Mouse (Mus musculus) liver, embryonic 12.5 days (tissue): Measurements from ENCODE around the gene Cfl2. TPM values are rescaled to one million over a fixed set of nuclear protein-coding genes. Genes with fewer than 3 reads are reported as not detected.
"Not testable (repeated sequence)": the region's sequence is repeated elsewhere in the genome, so short reads cannot be mapped to it uniquely, and the experiment has no call there.

Experiments used
- ATAC-seq: fragments of 200-750 bp; cut with Nextera tagmentation; 2 replicates; pipeline ENCODE4 v1.8.0; 2017; ENCODE audit warnings: moderate number of reproducible peaks, mild to moderate bottlenecking, moderate library complexity
- H3K27ac ChIP-seq: fragments of 300-500 bp; sonication (generic); 2 replicates; pipeline ENCODE4 v1.5.1; 2016; ENCODE audit warnings: mild to moderate bottlenecking
- H3K27me3 ChIP-seq: fragments of 300-500 bp; sonication (generic); replicated peaks from 2 replicates; pipeline ENCODE4 v1.6.1; 2016; ENCODE audit warnings: mild to moderate bottlenecking, moderate library complexity
- H3K36me3 ChIP-seq: fragments of 300-500 bp; sonication (generic); 2 replicates; pipeline ENCODE4 v1.6.1; 2016; ENCODE audit warnings: mild to moderate bottlenecking, moderate library complexity
- H3K4me1 ChIP-seq: fragments of 300-500 bp; sonication (generic); 2 replicates; pipeline ENCODE4 v1.6.1; 2016
- H3K4me2 ChIP-seq: fragments of 300-500 bp; sonication (generic); 2 replicates; pipeline ENCODE4 v1.6.1; 2016; ENCODE audit warnings: mild to moderate bottlenecking, moderate library complexity
- H3K4me3 ChIP-seq: fragments of 300-500 bp; sonication (generic); 2 replicates; pipeline ENCODE4 v1.5.1; 2016; ENCODE audit warnings: mild to moderate bottlenecking, moderate library complexity
- H3K9ac ChIP-seq: fragments of 300-500 bp; sonication (generic); 2 replicates; pipeline ENCODE4 v1.6.1; 2016; ENCODE audit warnings: mild to moderate bottlenecking, moderate library complexity
- H3K9me3 ChIP-seq: fragments of 300-500 bp; sonication (generic); replicated peaks from 2 replicates; pipeline ENCODE4 v1.6.1; 2016; ENCODE audit warnings: mild to moderate bottlenecking, moderate library complexity
- WGBS: fragments of 180-500 bp; shearing (Covaris S2); methylation state at CpG from one replicate; pipeline ENCODE4 v1.1.7; 2016; ENCODE audit not compliant: insufficient replicate concordance; 5-methylcytosine and 5-hydroxymethylcytosine counted together
- polyA plus RNA-seq: library from polyadenylated mRNA; unstranded; fragments of >200 nt; fragmentation: Nextera tagmentation; extraction: Ambion mirVana; gene quantifications from 2 replicates; pipeline ENCODE4 v1.2.1, GENCODE M21; 2016

Cfl2 gene
- polyA plus RNA-seq = 46.1 and 47.7 TPM in 2 replicates

GRCm38 (mm10) chr12:54862606-54863535 lies at the start of gene Cfl2:
Gene Cfl2 (minus strand): TSS chr12:54862877.
- H3K36me3 ChIP-seq = peaks cover 21% of the 10 kb centered on the region
- peak within 1 kb of the TSS; percentile 84 for H3K4me3 ChIP-seq
- peak within 1 kb of the TSS; percentile 94 for H3K27ac ChIP-seq
- ATAC-seq = peak; percentile 91
- 1% methylated on average over 68 of the region's 82 CpGs for WGBS
- H3K4me2 ChIP-seq = peak within 1 kb of the TSS; percentile 91
- no peaks in the 10 kb centered on the region for H3K9me3 ChIP-seq
- H3K27me3 ChIP-seq = no peaks in the 10 kb centered on the region
- H3K9ac ChIP-seq = peak within 1 kb of the TSS; percentile 98
- peaks cover 26% of the 10 kb centered on the region for H3K4me1 ChIP-seq

DNA sequence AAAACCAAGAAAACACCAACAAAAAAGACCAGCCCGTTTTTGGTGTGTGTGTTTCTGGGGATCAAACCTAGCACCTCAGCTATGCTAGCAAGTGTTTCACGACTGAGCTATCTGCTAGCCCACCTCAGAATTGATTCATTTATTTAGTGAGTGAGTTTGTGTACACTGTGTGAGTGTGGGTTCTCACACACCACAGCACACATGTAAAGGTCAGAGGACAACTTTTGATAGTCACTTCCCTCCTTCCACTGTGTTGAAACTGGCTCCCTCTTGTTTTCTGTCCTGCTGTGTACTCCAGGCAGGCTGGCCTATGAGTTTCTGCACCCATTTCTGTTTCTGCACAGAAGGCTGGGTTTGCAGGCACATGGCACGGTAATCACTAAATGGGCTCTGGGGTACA lies 47.7 kb upstream of the Cfl2 start:
- Histone ChIP-seq H3K4me1 (no peaks in the 10 kb centered on the region), H3K9me3 (no peaks in the 10 kb centered on the region), H3K9ac (no peak overlapping the region), H3K27ac (no peak overlapping the region), H3K4me2 (no peak overlapping the region), H3K27me3 (no peaks in the 10 kb centered on the region), H3K4me3 (no peak overlapping the region), H3K36me3 (peaks cover 96% of the 10 kb centered on the region)
- ATAC-seq = no peak
- WGBS = 75% methylated on average over 3 of the region's 3 CpGs

DNA sequence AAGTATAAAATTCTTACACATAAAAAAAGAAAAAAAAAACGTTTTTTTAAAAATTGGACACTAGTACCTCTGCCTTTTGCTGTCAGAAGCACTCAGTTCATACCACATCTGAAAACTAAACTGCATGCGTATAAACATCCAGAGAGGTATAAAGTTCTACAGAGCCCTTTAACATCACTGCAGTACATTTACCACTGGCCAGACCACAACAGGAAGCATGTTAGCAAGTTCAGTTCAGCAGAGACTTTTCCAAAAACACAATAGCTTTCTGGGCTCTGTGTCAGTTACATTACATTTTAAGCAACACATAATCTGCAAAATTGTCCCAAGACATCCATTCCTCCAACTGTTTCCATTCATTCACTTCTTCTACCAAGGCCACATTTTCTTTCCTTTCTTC lies 29.9 kb upstream of the Cfl2 start:
- peaks cover 55% of the 10 kb centered on the region for H3K36me3 ChIP-seq
- not testable (repeated sequence) for H3K9me3 ChIP-seq, H3K27me3 ChIP-seq, H3K27ac ChIP-seq, H3K4me1 ChIP-seq, H3K4me2 ChIP-seq, H3K9ac ChIP-seq, ATAC-seq, H3K4me3 ChIP-seq
- 59% methylated on average over 2 of the region's 2 CpGs for WGBS

GRCm38 (mm10) chr12:54890426-54890825 lies 27.7 kb upstream of the Cfl2 start:
- H3K36me3 ChIP-seq = peaks cover 33% of the 10 kb centered on the region

GRCm38 (mm10) chr12:54887580-54888127 lies 25.0 kb upstream of the Cfl2 start:
- H3K36me3 ChIP-seq = peaks cover 18% of the 10 kb centered on the region
- no peak overlapping the region for H3K4me2 ChIP-seq
- H3K4me1 ChIP-seq = no peaks in the 10 kb centered on the region
- no peak for ATAC-seq
- no peaks in the 10 kb centered on the region for H3K27me3 ChIP-seq
- no peak overlapping the region for H3K27ac ChIP-seq
- no peaks in the 10 kb centered on the region for H3K9me3 ChIP-seq
- H3K9ac ChIP-seq = no peak overlapping the region
- no peak overlapping the region for H3K4me3 ChIP-seq
- 72% methylated on average over 4 of the region's 4 CpGs for WGBS

More at GRCm38 (mm10) chr12:54890426-54890825, 27.7 kb upstream of the Cfl2 start:
- H3K4me1 ChIP-seq = no peaks in the 10 kb centered on the region
- WGBS = 95% methylated on average over 2 of the region's 2 CpGs
- no peak overlapping the region for H3K4me3 ChIP-seq
- ATAC-seq = no peak
- H3K27me3 ChIP-seq = no peaks in the 10 kb centered on the region
- no peaks in the 10 kb centered on the region for H3K9me3 ChIP-seq
- H3K9ac ChIP-seq = no peak overlapping the region
- no peak overlapping the region for H3K27ac ChIP-seq
- H3K4me2 ChIP-seq = no peak overlapping the region

GRCm38 (mm10) chr12:54879630-54880029 lies 17.0 kb upstream of the Cfl2 start:
- Histone ChIP-seq H3K4me2 (no peak overlapping the region), H3K36me3 (no peaks in the 10 kb centered on the region), H3K9me3 (no peaks in the 10 kb centered on the region), H3K4me3 (no peak overlapping the region), H3K27me3 (no peaks in the 10 kb centered on the region), H3K9ac (no peak overlapping the region), H3K27ac (no peak overlapping the region), H3K4me1 (no peaks in the 10 kb centered on the region)
- 3% methylated on average over 6 of the region's 6 CpGs for WGBS
- no peak for ATAC-seq

DNA sequence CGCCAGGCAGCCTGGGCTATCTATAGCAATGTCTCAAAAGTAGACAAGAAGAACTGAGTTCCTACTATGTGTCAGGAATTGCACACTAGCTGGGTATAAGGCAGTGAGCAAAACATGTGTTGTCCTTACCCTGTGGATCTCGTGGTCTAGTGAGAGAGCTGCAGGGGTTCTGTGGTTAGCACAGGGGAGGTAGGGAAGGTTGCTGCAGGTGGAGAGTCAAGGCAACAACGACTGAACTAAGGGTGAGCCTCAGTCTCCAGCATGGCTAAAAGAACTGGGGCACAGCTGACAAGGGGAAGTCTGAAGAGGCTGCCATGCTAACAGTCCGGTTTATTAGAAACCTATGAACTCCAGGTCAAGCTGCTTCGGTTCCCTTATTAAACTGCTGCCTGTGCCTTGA lies 16.5 kb upstream of the Cfl2 start:
- Histone ChIP-seq H3K4me2 (no peak overlapping the region), H3K27me3 (no peaks in the 10 kb centered on the region), H3K27ac (no peak overlapping the region), H3K4me3 (no peak overlapping the region), H3K4me1 (no peaks in the 10 kb centered on the region), H3K9ac (no peak overlapping the region), H3K36me3 (no peaks in the 10 kb centered on the region), H3K9me3 (no peaks in the 10 kb centered on the region)
- ATAC-seq = no peak
- WGBS = 54% methylated on average over 5 of the region's 5 CpGs

DNA sequence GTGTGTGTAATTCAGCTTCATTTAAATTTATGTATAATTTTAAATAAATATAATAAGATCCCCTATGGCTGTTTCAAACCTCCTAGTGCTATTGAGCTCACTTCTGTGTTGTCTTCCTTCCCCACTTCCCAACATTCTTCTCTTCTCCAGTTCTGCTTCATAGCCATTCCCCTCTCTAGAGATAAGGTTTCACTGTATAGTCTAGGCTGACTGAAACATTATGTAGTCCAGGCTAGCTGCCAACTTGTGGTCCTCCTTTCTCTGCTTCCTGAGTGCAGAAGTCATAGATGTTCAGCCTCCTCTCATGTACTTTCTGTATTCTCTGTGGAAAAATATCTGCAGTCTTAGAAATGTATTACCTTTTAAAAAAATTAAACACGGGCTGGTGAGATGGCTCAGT lies 15.2 kb upstream of the Cfl2 start:
- 60% methylated on average over 1 of the region's 1 CpGs for whole genome bisulfite sequencing
- Histone ChIP-seq H3K4me2 (no peak overlapping the region), H3K9me3 (no peaks in the 10 kb centered on the region), H3K27ac (no peak overlapping the region), H3K27me3 (no peaks in the 10 kb centered on the region), H3K4me1 (no peaks in the 10 kb centered on the region), H3K36me3 (no peaks in the 10 kb centered on the region), H3K9ac (no peak overlapping the region), H3K4me3 (no peak overlapping the region)
- no peak for ATAC-seq

DNA sequence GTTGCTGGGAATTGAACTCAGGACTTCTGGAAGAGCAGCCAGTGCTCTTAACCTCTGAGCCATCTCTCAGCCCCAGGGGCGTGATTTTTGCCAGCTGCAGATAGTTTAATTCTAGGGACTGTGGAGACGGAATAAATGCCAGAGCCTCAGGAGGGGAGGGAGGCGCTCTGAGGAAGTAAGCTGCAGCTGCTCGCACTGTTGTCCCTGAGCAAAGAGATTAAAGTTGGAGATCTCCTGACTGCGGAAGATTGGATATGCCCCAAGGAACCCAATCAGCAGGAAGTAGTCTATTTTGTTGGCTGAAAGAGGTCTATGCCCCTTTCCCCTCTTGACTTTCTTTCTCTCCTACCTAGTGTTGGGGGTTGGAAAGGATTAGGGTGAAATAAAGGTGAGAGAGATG lies 14.2 kb upstream of the Cfl2 start:
- 26% methylated on average over 5 of the region's 5 CpGs for WGBS
- Histone ChIP-seq H3K9ac (no peak overlapping the region), H3K36me3 (no peaks in the 10 kb centered on the region), H3K4me1 (no peaks in the 10 kb centered on the region), H3K27ac (no peak overlapping the region), H3K9me3 (no peaks in the 10 kb centered on the region), H3K4me2 (no peak overlapping the region), H3K4me3 (no peak overlapping the region), H3K27me3 (no peaks in the 10 kb centered on the region)
- ATAC-seq = no peak

- no peak overlapping the region for H3K4me3 ChIP-seq
- H3K4me2 ChIP-seq = no peak overlapping the region
- 74% methylated on average over 6 of the region's 6 CpGs for WGBS
- H3K27me3 ChIP-seq = no peaks in the 10 kb centered on the region
- ATAC-seq = no peak
- no peaks in the 10 kb centered on the region for H3K9me3 ChIP-seq
- H3K4me1 ChIP-seq = no peaks in the 10 kb centered on the region
- H3K9ac ChIP-seq = no peak overlapping the region
- H3K36me3 ChIP-seq = no peaks in the 10 kb centered on the region
- H3K27ac ChIP-seq = no peak overlapping the region
Observed at GRCm38 (mm10) chr12:54874711-54875110, 12.0 kb upstream of the Cfl2 start.

DNA sequence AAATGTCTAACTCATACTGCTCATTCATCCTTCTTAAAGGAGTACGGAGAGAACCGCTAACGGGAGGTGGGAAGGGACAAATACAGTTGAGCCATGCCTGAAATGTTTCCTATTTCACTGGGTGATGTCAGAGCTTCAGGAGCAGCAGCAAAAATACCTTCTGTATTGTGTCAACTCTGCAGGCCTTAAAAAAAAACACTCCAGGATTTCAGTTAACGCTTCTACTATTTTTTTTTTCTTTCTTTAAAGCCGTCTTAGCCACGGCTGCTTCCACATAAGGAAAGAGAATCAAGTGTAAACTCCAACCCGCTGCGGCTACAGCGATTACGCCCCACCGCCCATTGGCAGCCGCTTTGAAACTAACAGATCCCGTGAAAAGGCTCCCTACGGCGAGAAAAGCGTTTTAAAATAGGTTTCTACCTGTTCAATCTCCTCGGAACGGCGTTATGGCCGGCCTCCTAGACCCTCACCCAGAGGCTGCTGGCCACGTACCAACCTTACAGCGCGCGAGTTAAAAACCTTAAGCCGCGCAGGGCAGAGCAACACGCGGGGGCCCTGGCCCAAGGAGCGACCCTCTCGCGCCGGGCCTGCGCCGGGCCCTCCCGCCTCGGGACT lies 579 bp downstream of the Cfl2 start:
- no peaks in the 10 kb centered on the region for H3K9me3 ChIP-seq
- WGBS = under 1% methylated on average over 36 of the region's 36 CpGs
- H3K36me3 ChIP-seq = peaks cover 29% of the 10 kb centered on the region
- peak overlapping the region; percentile 94 for H3K27ac ChIP-seq
- ATAC-seq = peak; percentile 28; the same call in 1 of the 2 replicates
- peak overlapping the region; percentile 91 for H3K4me2 ChIP-seq
- peak overlapping the region; percentile 84 for H3K4me3 ChIP-seq
- no peaks in the 10 kb centered on the region for H3K27me3 ChIP-seq
- peak overlapping the region; percentile 98 for H3K9ac ChIP-seq
- peaks cover 26% of the 10 kb centered on the region for H3K4me1 ChIP-seq

DNA sequence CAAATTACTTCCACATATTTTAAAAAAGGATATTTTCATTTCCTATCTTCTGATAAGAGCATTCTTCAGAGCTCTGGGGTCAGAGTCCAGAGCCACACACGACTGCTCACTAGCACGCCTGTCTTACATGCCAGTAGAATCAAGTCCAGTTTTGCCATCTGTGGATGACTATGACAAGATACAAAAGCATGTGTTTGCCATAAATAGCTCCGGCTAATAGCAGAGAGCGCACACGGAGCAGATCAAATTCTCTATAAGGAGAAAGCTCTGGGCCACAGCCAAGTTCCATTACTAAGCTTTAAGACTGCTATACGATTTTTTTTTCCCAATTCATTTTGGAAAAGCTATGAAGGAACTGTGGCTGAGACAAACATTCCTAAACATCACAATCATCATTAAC lies 3.1 kb downstream of the Cfl2 start:
- H3K27me3 ChIP-seq = no peaks in the 10 kb centered on the region
- no peak overlapping the region for H3K27ac ChIP-seq
- 75% methylated on average over 6 of the region's 6 CpGs for WGBS
- ATAC-seq = no peak
- no peak overlapping the region for H3K9ac ChIP-seq
- H3K4me2 ChIP-seq = no peak overlapping the region
- H3K4me1 ChIP-seq = peaks cover 26% of the 10 kb centered on the region
- H3K9me3 ChIP-seq = no peaks in the 10 kb centered on the region
- H3K36me3 ChIP-seq = peaks cover 36% of the 10 kb centered on the region
- H3K4me3 ChIP-seq = no peak overlapping the region
